Mouse (Mus musculus): ENCODE results near the gene Zfp784. TPM values are rescaled to one million over a fixed set of nuclear protein-coding genes. Genes with fewer than 3 reads are reported as not detected.

The Zfp784 gene
- total and polyA plus RNA-seq, 3 experiments, result 0.96 to 2.9 TPM; not detected in 1

DNA sequence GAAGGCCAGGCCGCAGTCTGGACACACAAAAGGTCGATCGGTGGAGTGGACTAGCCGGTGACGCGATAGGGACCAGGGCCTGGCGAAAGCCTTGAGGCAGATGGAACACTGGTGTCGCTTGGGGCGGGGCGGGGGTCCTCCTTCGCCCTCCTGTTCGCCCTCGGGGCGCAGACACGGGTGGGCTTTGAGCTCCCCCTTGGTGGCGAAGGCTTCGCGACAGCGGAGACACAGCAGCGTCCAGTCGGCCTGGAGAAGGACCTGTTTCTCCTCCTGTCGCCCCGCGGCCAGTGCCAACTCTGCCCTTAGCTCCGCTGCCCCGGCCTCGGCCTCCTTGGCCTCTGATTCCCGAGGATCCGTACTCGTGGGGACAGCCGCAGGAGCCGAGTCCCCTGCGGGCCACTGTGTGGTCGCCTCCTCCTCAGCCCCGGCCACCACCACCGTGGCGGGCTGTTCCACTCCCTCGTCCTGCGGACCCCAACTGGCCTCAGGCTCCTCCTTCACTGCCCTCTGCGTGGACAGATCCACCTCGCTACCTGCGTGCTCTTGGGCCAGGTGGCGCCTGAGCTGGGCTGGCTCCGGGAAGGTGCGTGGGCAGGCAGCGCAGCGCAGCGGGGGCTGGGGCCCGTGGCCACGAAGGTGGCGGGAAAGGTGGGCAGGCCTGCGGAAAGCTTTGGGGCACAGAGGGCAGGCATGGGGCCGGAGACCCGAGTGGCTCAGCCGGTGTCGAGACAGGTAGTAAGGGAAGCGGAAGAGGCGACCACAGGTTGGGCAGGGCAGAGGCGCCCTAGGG, 44.1 kb downstream of the Zfp784 start:
- no peaks in the 10 kb centered on the region; a peak in 1 of 4 replicates for H3K27me3 ChIP-seq (ENCODE audit: control insufficient read depth in 1 of 2, insufficient read depth in 2 of 2, low read length in 2 of 2)
- no peak for DNase-seq (ENCODE audit: low read depth, low spot score)
- TF ChIP-seq MEF2A (IDR thresholded peaks at IDR 0.05; ENCODE audit: extremely low read depth, insufficient replicate concordance, low read depth, low read length, poor library complexity, severe bottlenecking) (no peak), NELFE (IDR thresholded peaks at IDR 0.05; ENCODE audit: low read depth, low read length) (no peak), E2F4 (IDR thresholded peaks at IDR 0.05; ENCODE audit: borderline replicate concordance, low read depth, low read length) (no peak), JUND (IDR thresholded peaks at IDR 0.05; ENCODE audit: low read depth, low read length) (no peak), USF1 (IDR thresholded peaks at IDR 0.05; ENCODE audit: low read depth, low read length) (no peak), TBP (IDR thresholded peaks at IDR 0.05; ENCODE audit: low read depth, low read length) (no peak), ZKSCAN1 (IDR thresholded peaks at IDR 0.05; ENCODE audit: low read depth, low read length) (no peak), POLR2AphosphoS5 (IDR thresholded peaks at IDR 0.05; ENCODE audit: borderline replicate concordance, low read depth, low read length) (no peak), MYB (IDR thresholded peaks at IDR 0.05; ENCODE audit: low read depth, low read length) (no peak), POLR2A (IDR thresholded peaks at IDR 0.05; ENCODE audit: control insufficient read depth in 1 of 2, insufficient read depth in 1 of 2, low read depth in 1 of 2, low read length in 2 of 2, poor library complexity in 1 of 2) (no peak), RCOR1 (IDR thresholded peaks at IDR 0.05; ENCODE audit: low read depth, low read length) (no peak), USF2 (IDR thresholded peaks at IDR 0.05; ENCODE audit: borderline replicate concordance in 1 of 2, insufficient read depth in 1 of 2, low read depth in 1 of 2, low read length in 2 of 2) (no peak), NRF1 (IDR thresholded peaks at IDR 0.05; ENCODE audit: insufficient read depth, low read depth, low read length, poor library complexity, severe bottlenecking) (no peak), CHD1 (IDR thresholded peaks at IDR 0.05; ENCODE audit: low read depth, low read length) (no peak), ETS1 (IDR thresholded peaks at IDR 0.05; ENCODE audit: low read depth, low read length) (no peak), ZC3H11A (IDR thresholded peaks at IDR 0.05; ENCODE audit: low read depth, low read length) (no peak)
- H3K79me2 ChIP-seq (ENCODE audit: control insufficient read depth, insufficient read depth, low read length, poor library complexity), result no peaks in the 10 kb centered on the region
- H3K4me3 ChIP-seq (ENCODE audit: control insufficient read depth in 1 of 2, insufficient read depth in 1 of 2, low read depth in 2 of 2, low read length in 2 of 2), result no peak overlapping the region
- H3K4me1 ChIP-seq (ENCODE audit: control insufficient read depth in 1 of 2, insufficient read depth in 2 of 2, low read length in 2 of 2), result no peaks in the 10 kb centered on the region; a peak in 1 of 4 replicates
- no peak overlapping the region for H3K9ac ChIP-seq (ENCODE audit: control insufficient read depth, low read depth, low read length, poor library complexity, severe bottlenecking)
- no peaks in the 10 kb centered on the region for H3K9me3 ChIP-seq (replicated peaks; ENCODE audit: insufficient read depth, low read length)
- no peaks in the 10 kb centered on the region for H3K36me3 ChIP-seq (ENCODE audit: control insufficient read depth in 1 of 2, insufficient read depth in 2 of 2, low read length in 2 of 2)
- no peak overlapping the region for H3K27ac ChIP-seq (ENCODE audit: control insufficient read depth, low read depth, low read length)

GRCm38 (mm10) chr7:4993347-4993998, 44.8 kb downstream of the Zfp784 start:
- DNase-seq (ENCODE audit: low read depth, low spot score), result no peak
- TF ChIP-seq USF2 (IDR thresholded peaks at IDR 0.05; ENCODE audit: borderline replicate concordance in 1 of 2, insufficient read depth in 1 of 2, low read depth in 1 of 2, low read length in 2 of 2) (no peak), ZNF384 (IDR thresholded peaks at IDR 0.05; ENCODE audit: low read depth, low read length) (no peak), MYC (IDR thresholded peaks at IDR 0.05; ENCODE audit: low read depth, low read length) (no peak), MAZ (IDR thresholded peaks at IDR 0.05; ENCODE audit: low read depth, low read length) (no peak), MXI1 (IDR thresholded peaks at IDR 0.05; ENCODE audit: low read depth, low read length) (no peak), POLR2AphosphoS5 (IDR thresholded peaks at IDR 0.05; ENCODE audit: borderline replicate concordance, low read depth, low read length) (no peak), POLR2A (IDR thresholded peaks at IDR 0.05; ENCODE audit: control insufficient read depth in 1 of 2, insufficient read depth in 1 of 2, low read depth in 1 of 2, low read length in 2 of 2, poor library complexity in 1 of 2) (no peak), UBTF (IDR thresholded peaks at IDR 0.05; ENCODE audit: borderline replicate concordance, insufficient read depth, low read depth, low read length) (no peak), GATA1 (IDR thresholded peaks at IDR 0.05; ENCODE audit: low read depth, low read length) (no peak), GABPA (IDR thresholded peaks at IDR 0.05; ENCODE audit: low read depth, low read length) (no peak)
- H3K4me1 ChIP-seq (ENCODE audit: control insufficient read depth in 1 of 2, insufficient read depth in 2 of 2, low read length in 2 of 2), result no peaks in the 10 kb centered on the region; a peak in 1 of 4 replicates
- H3K9me3 ChIP-seq (replicated peaks; ENCODE audit: insufficient read depth, low read length), result no peaks in the 10 kb centered on the region
- no peak overlapping the region for H3K27ac ChIP-seq (ENCODE audit: control insufficient read depth, low read depth, low read length)
- no peaks in the 10 kb centered on the region for H3K36me3 ChIP-seq (ENCODE audit: control insufficient read depth in 1 of 2, insufficient read depth in 2 of 2, low read length in 2 of 2)
- H3K79me2 ChIP-seq (ENCODE audit: control insufficient read depth, insufficient read depth, low read length, poor library complexity), result no peaks in the 10 kb centered on the region
- H3K27me3 ChIP-seq (ENCODE audit: control insufficient read depth in 1 of 2, insufficient read depth in 2 of 2, low read length in 2 of 2), result no peaks in the 10 kb centered on the region; a peak in 1 of 4 replicates
- no peak overlapping the region for H3K9ac ChIP-seq (ENCODE audit: control insufficient read depth, low read depth, low read length, poor library complexity, severe bottlenecking)
- no peak overlapping the region for H3K4me3 ChIP-seq (ENCODE audit: control insufficient read depth in 1 of 2, insufficient read depth in 1 of 2, low read depth in 2 of 2, low read length in 2 of 2)
